Mouse (Mus musculus) liver, embryonic 13.5 days (tissue): ENCODE data around the gene Cutc. TPM values are rescaled to one million over a fixed set of nuclear protein-coding genes. Genes with fewer than 3 reads are reported as not detected.

Experiments used
- ATAC-seq: fragments of 200-750 bp; cut with Nextera tagmentation; 2 replicates; pipeline ENCODE4 v1.8.0; 2017; ENCODE audit warnings: low read depth, mild to moderate bottlenecking, moderate number of reproducible peaks, moderate library complexity
- DNase-seq: peaks from one replicate; pipeline ENCODE4 v3.0.0; 2022
- H3K27ac ChIP-seq: fragments of 300-500 bp; sonication (generic); 2 replicates; pipeline ENCODE4 v1.5.1; 2015; ENCODE audit warnings: moderate library complexity, mild to moderate bottlenecking, inconsistent platforms
- H3K27me3 ChIP-seq: fragments of 300-500 bp; sonication (generic); 2 replicates; pipeline ENCODE4 v1.6.1; 2015; ENCODE audit warnings: mild to moderate bottlenecking, inconsistent platforms
- H3K36me3 ChIP-seq: fragments of 300-500 bp; sonication (generic); 2 replicates; pipeline ENCODE4 v1.6.1; 2015; ENCODE audit warnings: mild to moderate bottlenecking, inconsistent platforms
- H3K4me1 ChIP-seq: fragments of 300-500 bp; sonication (generic); replicated peaks from 2 replicates; pipeline ENCODE4 v1.6.1; 2015; ENCODE audit warnings: inconsistent platforms
- H3K4me2 ChIP-seq: fragments of 300-500 bp; sonication (generic); 2 replicates; pipeline ENCODE4 v1.6.1; 2015; ENCODE audit warnings: inconsistent platforms, mild to moderate bottlenecking, moderate library complexity
- H3K4me3 ChIP-seq: fragments of 300-500 bp; sonication (generic); replicated peaks from 2 replicates; pipeline ENCODE4 v1.5.1; 2015; ENCODE audit warnings: mild to moderate bottlenecking, inconsistent platforms
- H3K9ac ChIP-seq: fragments of 300-500 bp; sonication (generic); 2 replicates; pipeline ENCODE4 v1.6.1; 2015; ENCODE audit warnings: mild to moderate bottlenecking, inconsistent platforms
- H3K9me3 ChIP-seq: fragments of 300-500 bp; sonication (generic); replicated peaks from 2 replicates; pipeline ENCODE4 v1.6.1; 2016; ENCODE audit warnings: inconsistent platforms
- WGBS: fragments of 180-500 bp; shearing (Covaris S2); methylation state at CpG from one replicate; pipeline ENCODE4 v1.1.7; 2015; ENCODE audit not compliant: insufficient replicate concordance; 5-methylcytosine and 5-hydroxymethylcytosine counted together
- polyA plus RNA-seq: library from polyadenylated mRNA; unstranded; fragments of >200 nt; fragmentation: Nextera tagmentation; extraction: Ambion mirVana; gene quantifications from 2 replicates; pipeline ENCODE4 v1.2.1, GENCODE M21; 2015

Gene Cutc
- polyA plus RNA-seq, 1 experiment from 2014 or later = 14.8 TPM

DNA sequence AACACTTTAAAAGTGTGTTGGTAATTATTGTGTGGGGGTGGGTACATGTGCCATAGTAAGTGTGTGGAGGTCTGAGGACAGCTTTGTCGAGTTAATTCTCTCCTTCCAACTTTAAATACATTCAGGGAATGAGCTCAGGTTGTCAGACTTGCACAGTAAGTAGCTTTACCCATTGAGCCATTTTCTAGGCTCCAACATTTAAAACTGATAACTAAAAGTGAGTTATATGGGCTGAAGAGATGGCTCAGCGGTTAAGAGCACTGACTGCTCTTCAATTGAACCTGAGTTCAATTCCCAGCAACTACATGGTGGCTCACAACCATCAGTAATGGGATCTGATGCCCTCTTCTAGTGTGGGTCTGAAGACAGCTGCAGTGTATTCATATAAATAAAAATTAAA lies 1.4 kb downstream of the Cutc start:
- Histone ChIP-seq H3K4me2 (no peak overlapping the region), H3K9ac (no peak overlapping the region), H3K27ac (no peak overlapping the region), H3K4me1 (peaks cover 27% of the 10 kb centered on the region), H3K27me3 (no peaks in the 10 kb centered on the region), H3K9me3 (no peaks in the 10 kb centered on the region), H3K4me3 (no peak overlapping the region), H3K36me3 (peaks cover 10% of the 10 kb centered on the region)
- 50% methylated on average over 2 of the region's 2 CpGs for WGBS
- ATAC-seq (no peak), DNase-seq (no peak)

DNA sequence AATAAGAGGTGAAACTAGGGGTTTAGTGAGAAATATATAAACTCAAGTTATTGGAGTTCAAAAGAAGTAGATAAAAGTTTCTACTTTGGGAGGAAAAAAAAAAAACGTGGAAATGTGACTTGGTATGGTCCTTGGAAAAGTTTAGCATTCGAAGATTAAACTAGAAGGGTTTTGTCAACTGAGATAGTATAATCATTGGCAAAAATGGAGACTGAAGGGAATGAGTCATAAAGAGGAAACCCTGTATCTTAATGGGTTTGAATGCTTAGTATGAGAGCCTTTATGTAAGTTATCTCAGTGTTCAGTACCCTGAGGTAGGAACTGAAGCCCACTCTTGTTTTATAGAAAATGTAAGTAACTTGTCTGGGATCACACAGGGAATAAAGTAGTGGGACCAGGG lies 2.1 kb downstream of the Cutc start:
- DNase-seq (no peak), ATAC-seq (no peak)
- peaks cover 27% of the 10 kb centered on the region for H3K4me1 ChIP-seq
- peaks cover 8% of the 10 kb centered on the region for H3K36me3 ChIP-seq
- WGBS = 53% methylated on average over 2 of the region's 2 CpGs
- no peaks in the 10 kb centered on the region for H3K9me3 ChIP-seq
- H3K27ac ChIP-seq = no peak overlapping the region
- no peaks in the 10 kb centered on the region for H3K27me3 ChIP-seq
- no peak overlapping the region for H3K4me2 ChIP-seq
- H3K9ac ChIP-seq = no peak overlapping the region
- H3K4me3 ChIP-seq = no peak overlapping the region

DNA sequence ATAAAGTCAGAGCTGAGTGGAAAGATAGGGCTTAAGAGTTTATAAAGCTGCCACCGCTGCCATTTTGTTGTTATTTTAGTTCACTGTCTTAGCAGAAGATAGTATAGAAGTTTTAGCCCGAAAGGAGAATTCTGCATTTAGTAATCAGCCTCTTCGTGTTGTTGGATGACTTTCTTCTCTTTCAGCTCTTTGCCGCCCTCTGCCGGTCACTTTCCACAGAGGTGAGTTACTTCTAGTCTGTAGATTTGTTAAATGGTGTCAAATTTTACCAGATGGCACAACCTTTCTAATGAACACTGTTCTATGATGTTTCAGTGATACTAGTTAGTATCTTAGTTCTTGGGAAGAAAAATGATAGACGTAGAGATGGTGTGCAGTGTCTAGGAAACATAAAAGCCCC lies 7.7 kb downstream of the Cutc start:
- no peaks in the 10 kb centered on the region for H3K4me1 ChIP-seq
- ATAC-seq (no peak), DNase-seq (peak; percentile 68)
- H3K9ac ChIP-seq = no peak overlapping the region
- H3K27me3 ChIP-seq = no peaks in the 10 kb centered on the region
- 0 out of 2 replicates have a peak, but pooled peaks cover 6% of the 10 kb centered on the region for H3K36me3 ChIP-seq
- H3K4me3 ChIP-seq = no peak overlapping the region
- no peak overlapping the region for H3K27ac ChIP-seq
- WGBS = 13% methylated on average over 6 of the region's 6 CpGs
- no peaks in the 10 kb centered on the region for H3K9me3 ChIP-seq
- H3K4me2 ChIP-seq = no peak overlapping the region

DNA sequence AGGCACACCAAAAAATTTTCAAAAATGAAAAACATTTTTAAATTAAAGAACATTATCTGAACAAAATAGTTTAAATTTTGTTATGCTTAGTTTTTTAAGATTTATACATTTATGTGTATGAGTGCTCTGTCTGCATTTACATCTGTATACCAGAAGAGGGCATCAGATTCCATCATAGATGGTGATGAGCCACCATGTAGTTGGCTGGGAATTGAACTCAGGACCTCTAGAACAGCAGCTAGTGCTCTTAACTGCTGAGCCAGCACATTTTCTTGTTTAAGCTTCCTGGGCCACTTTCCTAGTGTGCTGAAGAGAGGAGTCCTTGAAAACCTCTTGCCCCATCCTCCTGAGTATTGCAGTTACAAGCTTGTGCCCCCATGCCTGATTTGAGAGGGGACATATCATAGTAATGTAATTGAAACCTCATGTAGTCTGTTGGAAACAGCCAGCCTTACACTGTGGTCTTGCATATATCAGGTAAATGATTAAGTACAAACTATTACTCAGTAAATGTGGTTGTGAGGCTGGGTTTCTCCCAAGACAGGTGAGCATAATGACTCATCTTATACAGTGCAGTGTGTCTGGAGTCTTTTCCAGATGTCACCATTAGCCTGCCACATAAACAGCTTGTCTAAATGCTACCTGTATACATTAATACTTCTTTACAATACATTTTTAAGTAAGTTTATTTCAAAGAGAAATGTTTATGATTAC lies 8.9 kb downstream of the Cutc start:
- ATAC-seq = no peak
- no peak for DNase-seq
- no peak overlapping the region for H3K27ac ChIP-seq

DNA sequence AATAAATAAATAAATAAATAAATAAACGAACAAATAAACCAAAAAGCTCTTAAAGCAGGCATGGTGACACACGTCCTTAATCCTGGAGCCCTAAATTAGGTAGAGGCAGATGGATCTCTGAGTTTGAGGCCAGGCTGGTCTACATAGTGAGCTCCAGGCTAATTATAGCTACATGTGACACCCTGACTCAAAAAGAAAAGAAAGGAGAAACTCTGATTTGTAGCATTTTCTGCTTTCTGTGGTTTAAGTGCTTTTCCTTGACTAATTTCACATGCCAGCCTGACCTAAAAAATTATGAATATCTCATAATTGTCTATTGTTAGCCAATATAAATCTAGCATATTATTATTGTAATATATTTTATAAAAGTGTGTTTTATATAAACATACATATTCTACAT lies 9.6 kb downstream of the Cutc start:
- Histone ChIP-seq H3K4me1 (no peaks in the 10 kb centered on the region), H3K4me3 (no peak overlapping the region), H3K36me3 (0 out of 2 replicates have a peak, but pooled peaks cover 6% of the 10 kb centered on the region), H3K4me2 (no peak overlapping the region), H3K9me3 (no peaks in the 10 kb centered on the region), H3K27ac (no peak overlapping the region), H3K27me3 (no peaks in the 10 kb centered on the region), H3K9ac (no peak overlapping the region)
- WGBS = 64% methylated on average over 2 of the region's 2 CpGs
- ATAC-seq (no peak), DNase-seq (no peak)

More for the DNA sequence above, 8.9 kb downstream of the Cutc start:
- Histone ChIP-seq H3K9me3 (no peaks in the 10 kb centered on the region), H3K27me3 (no peaks in the 10 kb centered on the region), H3K4me2 (no peak overlapping the region), H3K9ac (no peak overlapping the region), H3K4me1 (no peaks in the 10 kb centered on the region), H3K36me3 (0 out of 2 replicates have a peak, but pooled peaks cover 6% of the 10 kb centered on the region), H3K4me3 (no peak overlapping the region)

DNA sequence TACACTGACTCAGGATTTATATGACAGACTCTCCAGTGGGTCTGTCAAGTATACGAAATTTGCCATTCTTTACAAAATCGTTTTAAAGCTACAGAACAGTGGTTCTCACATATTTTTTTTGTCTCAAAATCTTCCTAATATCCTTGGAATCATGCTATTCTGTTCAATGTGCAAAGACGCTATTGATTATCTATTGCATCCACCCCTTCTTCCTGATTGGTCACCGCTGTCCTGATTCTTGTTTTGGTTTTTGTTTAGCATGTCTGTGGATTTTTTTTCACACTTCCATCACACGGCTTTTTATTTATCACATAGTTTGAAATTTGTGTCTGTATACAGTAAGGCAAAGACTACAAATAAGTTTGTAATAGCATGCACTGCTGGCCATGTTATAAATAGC lies 13.7 kb downstream of the Cutc start:
- Histone ChIP-seq H3K36me3 (no peaks in the 10 kb centered on the region), H3K4me3 (no peak overlapping the region), H3K9me3 (no peaks in the 10 kb centered on the region), H3K4me2 (no peak overlapping the region), H3K9ac (no peak overlapping the region), H3K4me1 (peaks cover under 1% of the 10 kb centered on the region; the same call in 1 of the 2 replicates), H3K27me3 (no peaks in the 10 kb centered on the region), H3K27ac (no peak overlapping the region)
- DNase-seq (no peak), ATAC-seq (no peak)
- 67% methylated on average over 5 of the region's 5 CpGs for WGBS

DNA sequence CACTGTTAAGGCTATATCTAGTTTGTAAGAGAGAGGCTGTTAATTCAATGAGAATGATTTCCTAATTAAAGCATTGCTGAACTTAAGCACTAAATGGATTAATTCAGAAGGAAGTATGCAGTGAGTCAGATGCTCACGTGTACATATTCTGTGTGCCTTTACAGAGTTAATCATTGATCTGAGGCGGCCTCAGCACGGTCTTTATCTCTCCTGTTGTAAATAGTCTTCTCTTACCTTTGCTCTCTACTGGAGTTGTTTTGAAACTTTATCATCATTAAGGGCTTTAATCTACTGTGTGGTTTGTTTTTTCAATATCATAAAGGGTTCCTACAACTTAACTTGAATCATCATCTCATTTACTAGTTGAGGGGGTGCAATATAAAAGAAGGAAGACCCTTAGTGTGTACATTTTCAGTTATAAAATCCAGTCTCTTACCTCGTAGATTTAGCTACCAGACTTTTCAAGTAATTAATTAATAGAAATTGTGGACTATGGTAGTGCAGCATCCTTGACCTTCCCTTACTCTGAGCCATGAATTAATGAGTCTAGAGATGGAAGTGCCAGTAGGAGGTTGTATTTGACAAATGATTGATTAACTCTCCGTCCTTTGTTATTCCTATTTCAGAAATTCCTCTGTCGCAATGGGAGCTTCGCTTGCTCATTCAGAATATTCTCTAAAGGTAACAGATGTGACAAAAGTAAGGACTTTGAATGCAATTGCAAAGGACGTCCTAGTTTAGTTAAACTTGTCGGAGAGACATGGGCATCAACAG lies 14.9 kb downstream of the Cutc start:
- DNase-seq (no peak), ATAC-seq (peak; percentile 41; the same call in 1 of the 2 replicates)
- no peak overlapping the region for H3K27ac ChIP-seq
- no peaks in the 10 kb centered on the region for H3K9me3 ChIP-seq
- no peak overlapping the region for H3K4me3 ChIP-seq
- no peaks in the 10 kb centered on the region for H3K27me3 ChIP-seq
- H3K9ac ChIP-seq = no peak overlapping the region
- peaks cover 7% of the 10 kb centered on the region; the same call in 1 of the 2 replicates for H3K4me1 ChIP-seq
- no peak overlapping the region for H3K4me2 ChIP-seq
- 62% methylated on average over 9 of the region's 9 CpGs for WGBS
- no peaks in the 10 kb centered on the region for H3K36me3 ChIP-seq

DNA sequence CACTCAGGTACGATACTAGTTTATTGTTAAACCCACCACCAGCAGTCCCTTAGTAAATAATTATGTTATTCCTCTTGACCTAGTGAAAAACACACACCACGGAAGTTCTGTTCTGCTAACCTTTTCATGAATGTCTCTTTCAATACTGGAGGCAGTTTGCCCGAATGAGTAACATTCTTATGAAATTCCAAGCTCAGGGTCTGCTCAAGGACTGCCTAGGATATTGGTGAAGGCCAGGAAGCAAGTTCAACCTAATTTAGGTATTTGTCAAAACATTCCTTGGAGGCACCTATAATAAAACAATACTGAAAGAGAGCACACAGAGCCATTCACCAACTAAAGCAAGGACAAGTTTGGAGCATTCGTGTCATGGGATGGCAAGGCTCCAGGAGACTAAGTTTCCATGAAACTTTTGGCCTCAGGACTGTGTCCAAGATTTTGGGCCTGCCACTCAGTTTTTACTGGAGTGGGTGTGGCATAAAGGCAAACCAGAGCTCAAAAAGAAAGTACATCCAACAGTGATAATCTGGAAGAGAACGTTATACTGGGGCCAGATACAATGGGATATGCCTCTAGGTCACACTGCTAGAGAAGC lies 16.7 kb downstream of the Cutc start:
- Histone ChIP-seq H3K4me1 (peaks cover 14% of the 10 kb centered on the region; the same call in 1 of the 2 replicates), H3K36me3 (no peaks in the 10 kb centered on the region), H3K9me3 (no peaks in the 10 kb centered on the region), H3K27me3 (no peaks in the 10 kb centered on the region), H3K4me3 (no peak overlapping the region), H3K9ac (no peak overlapping the region), H3K27ac (no peak overlapping the region), H3K4me2 (no peak overlapping the region)
- no peak for DNase-seq
- ATAC-seq = no peak
- 70% methylated on average over 5 of the region's 5 CpGs for WGBS

DNA sequence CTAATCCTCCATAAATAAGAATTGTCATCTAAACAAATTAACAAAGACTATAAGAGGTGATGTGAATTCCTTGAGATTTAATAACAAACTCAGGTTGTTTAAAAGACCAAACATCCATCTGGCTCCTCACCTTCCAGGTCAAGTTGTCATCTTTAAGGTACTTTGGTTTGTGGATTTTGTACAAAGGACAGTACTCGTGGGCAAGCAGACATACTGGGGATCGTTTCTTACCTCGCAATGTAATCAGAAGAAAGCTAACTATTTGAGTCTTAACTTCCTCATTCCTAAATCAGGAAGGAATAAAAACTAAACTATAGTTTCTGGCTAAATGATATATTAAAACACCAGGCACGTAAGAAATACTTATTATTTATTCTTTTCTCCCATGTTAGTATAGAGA lies 17.8 kb downstream of the Cutc start:
- H3K36me3 ChIP-seq = no peaks in the 10 kb centered on the region
- H3K4me2 ChIP-seq = no peak overlapping the region
- H3K9me3 ChIP-seq = no peaks in the 10 kb centered on the region
- H3K4me3 ChIP-seq = no peak overlapping the region
- peaks cover 21% of the 10 kb centered on the region for H3K4me1 ChIP-seq
- H3K27ac ChIP-seq = no peak overlapping the region
- ATAC-seq (no peak), DNase-seq (no peak)
- WGBS = 34% methylated on average over 4 of the region's 4 CpGs
- H3K27me3 ChIP-seq = no peaks in the 10 kb centered on the region
- no peak overlapping the region for H3K9ac ChIP-seq

DNA sequence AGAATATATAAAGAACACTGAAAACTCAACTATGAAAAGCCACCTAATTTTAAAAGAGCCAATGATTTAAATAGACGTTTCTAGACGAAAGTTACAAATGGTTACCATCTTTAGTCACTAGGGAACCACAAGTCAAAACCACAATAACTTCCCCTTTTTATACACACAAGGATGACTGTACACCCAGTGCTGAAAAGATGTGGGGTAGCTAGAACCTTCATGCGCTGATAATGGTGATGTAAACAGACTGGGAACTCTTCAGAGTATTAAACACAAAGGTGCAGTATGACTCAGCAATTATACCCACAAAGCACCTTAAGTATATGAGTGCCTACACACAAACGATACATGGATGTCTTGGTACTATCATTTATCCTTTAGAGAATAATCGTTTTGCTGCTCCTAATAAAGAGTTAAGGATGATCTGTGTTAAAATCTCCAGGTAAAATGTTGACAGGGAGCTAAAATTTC lies 18.7 kb downstream of the Cutc start:
- no peak for DNase-seq
- no peak for ATAC-seq
- Histone ChIP-seq H3K27me3 (no peaks in the 10 kb centered on the region), H3K27ac (no peak overlapping the region), H3K36me3 (no peaks in the 10 kb centered on the region), H3K4me1 (peaks cover 22% of the 10 kb centered on the region), H3K4me2 (no peak overlapping the region), H3K9ac (no peak overlapping the region), H3K9me3 (no peaks in the 10 kb centered on the region), H3K4me3 (no peak overlapping the region)
- WGBS = 22% methylated on average over 5 of the region's 5 CpGs

DNA sequence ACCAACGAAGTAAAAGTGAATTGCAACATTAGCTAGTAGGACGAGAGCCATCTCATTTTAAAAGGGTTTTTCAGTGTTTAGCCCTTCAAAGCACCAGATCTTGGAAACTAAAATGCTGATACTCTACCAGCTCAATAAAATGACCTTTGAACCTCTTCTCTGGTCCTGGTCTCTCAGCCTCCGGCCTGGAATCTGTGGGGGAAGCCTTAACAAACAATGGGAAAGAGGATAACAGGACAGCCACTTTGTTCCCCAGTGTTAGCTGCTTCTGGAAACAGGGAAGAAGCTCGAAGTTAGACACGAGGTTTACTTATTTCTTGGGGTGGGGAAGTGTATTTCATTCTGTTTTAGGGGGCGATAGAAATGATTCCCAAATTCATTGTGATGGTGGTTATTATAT lies 19.5 kb downstream of the Cutc start:
- Histone ChIP-seq H3K4me3 (no peak overlapping the region), H3K9ac (no peak overlapping the region), H3K4me2 (no peak overlapping the region), H3K27ac (no peak overlapping the region), H3K36me3 (no peaks in the 10 kb centered on the region), H3K9me3 (no peaks in the 10 kb centered on the region), H3K4me1 (peaks cover 22% of the 10 kb centered on the region), H3K27me3 (no peaks in the 10 kb centered on the region)
- 56% methylated on average over 6 of the region's 6 CpGs for WGBS
- DNase-seq (no peak), ATAC-seq (no peak)
